ENCODE assay signal across 9 mouse cellular contexts in genomic region chr1:167896234-167896633, GRCm38 (mm10).
A peak's percentile ranks its signal among the peaks of the same experiment; 100 is the strongest.
DNase-seq lines count a peak whose midpoint lies in the region; TF ChIP-seq lines count a peak whose summit lies in the region.
"Had no signal": no experiment of that assay in that cellular context is flagged by ENCODE, and none has a peak within 500 bp of the region (broad histone marks: within the 10 kb centered on the region; RNA-seq: fewer than 3 reads in every experiment).

No protein-coding gene starts in this region.

- H3K9ac ChIP-seq in ES-E14 (ENCODE audit: insufficient read depth, low read depth, low read length, poor library complexity, severe bottlenecking): no peak overlapping the region
- H3K9ac ChIP-seq: embryonic facial prominence, embryonic 12.5 days had no signal

- H3K9me3 ChIP-seq in ES-E14 (ENCODE audit: control insufficient read depth, insufficient read depth, low read depth, low read length): no peaks in the 10 kb centered on the region
- H3K9me3 ChIP-seq: embryonic facial prominence, embryonic 12.5 days had no signal

- H3K4me1 ChIP-seq in ES-E14 (ENCODE audit: control insufficient read depth in 2 of 2, insufficient read depth in 2 of 2, low read length in 2 of 2, poor library complexity in 1 of 2): no peaks in the 10 kb centered on the region; a peak in 1 of 4 replicates

- in situ Hi-C loops in ES-E14 (cut with MboI; ENCODE audit: low sequenced_read_pairs in 2 of 2, unreplicated experiment in 2 of 2): loop anchor here in 1 of 2 experiments (10.0 kb wide), 1 partner anchor 201 kb away; no protein-coding TSS in a partner anchor

- H3K4me3 ChIP-seq in ES-E14 (ENCODE audit: insufficient read depth in 1 of 2, low read depth in 1 of 2, low read length in 2 of 2, poor library complexity in 1 of 2, severe bottlenecking in 1 of 2): no peak overlapping the region
- H3K4me3 ChIP-seq: embryonic facial prominence, embryonic 12.5 days had no signal

- no peaks in the 10 kb centered on the region for H3K36me3 ChIP-seq in ES-E14 (ENCODE audit: control insufficient read depth, insufficient read depth, low read length, poor library complexity, severe bottlenecking)
- H3K36me3 ChIP-seq: embryonic facial prominence, embryonic 12.5 days had no signal

- no peak overlapping the region for H3K27ac ChIP-seq in ES-E14 (ENCODE audit: insufficient read depth, low read depth, low read length, poor library complexity, severe bottlenecking)
- H3K27ac ChIP-seq: embryonic facial prominence, embryonic 12.5 days had no signal

- DNase-seq in 3T3-L1 (ENCODE audit: low read depth, low spot score) (peak; percentile 58), ES-E14 (ENCODE audit: low read depth, low spot score) (peak; percentile 46), MN1 (ENCODE audit: low spot score) (no peak)
- peak; percentile 85 for DNase-seq in embryo, embryonic 10.5 days (ENCODE audit: low spot score)
- peak; percentile 37 for DNase-seq in hindlimb bud, embryonic 11.5 days (ENCODE audit: extremely low spot score, low read depth, low spot score)
- DNase-seq in left cerebral cortex, postnatal 36 days (ENCODE audit: low spot score in 2 of 2): peak; percentile 34 to 53
- DNase-seq in neural tube, embryonic 10.5 days (ENCODE audit: extremely low spot score, low spot score): peak; percentile 54
- no peak for DNase-seq in spleen, postnatal 4 days (ENCODE audit: low spot score in 2 of 2)

- intact Hi-C loops in left cerebral cortex, postnatal 36 days (cut with DNase I): loop anchor here (10.0 kb wide), 1 partner anchor 231 kb away; no protein-coding TSS in a partner anchor

TF ChIP-seq in ES-E14, 5 proteins besides CTCF, POLR2A, EP300 and RAD21:
- TF ChIP-seq ZC3H11A (IDR thresholded peaks at IDR 0.05; ENCODE audit: borderline replicate concordance, low read depth, low read length): peak; percentile 33; the same call in 1 of the 2 replicates
- no peak for TF ChIP-seq ZNF384 (IDR thresholded peaks at IDR 0.05; ENCODE audit: low read depth, low read length)
- no peak for TF ChIP-seq MAFK (IDR thresholded peaks at IDR 0.05; ENCODE audit: insufficient read depth, low read depth, low read length)
- no peak for TF ChIP-seq HCFC1 (IDR thresholded peaks at IDR 0.05; ENCODE audit: borderline replicate concordance, insufficient read depth, low read length)
- TF ChIP-seq CHD2 (IDR thresholded peaks at IDR 0.05; ENCODE audit: low read depth, low read length): no peak

Comparison
In these comparisons a context has a peak if more than half of its experiments do, and no peak if none do; other contexts are left out.
1. DNase-seq: peak in 3T3-L1 (single experiment), ES-E14 (single experiment), embryo, embryonic 10.5 days (single experiment), hindlimb bud, embryonic 11.5 days (single experiment), left cerebral cortex, postnatal 36 days (2 of 2) and neural tube, embryonic 10.5 days (single experiment); none in MN1 (single experiment) and spleen, postnatal 4 days (0 of 2).